Mouse (Mus musculus) gastrocnemius, postnatal 4 days (tissue): ENCODE measurements at regions not wholly inside any gene's neighbourhood (a gene's known extent, or its start where the extent isn't known, plus 50 kb on each side); places are given as distances from the start of the nearest gene placed in this dataset.
"Not testable (repeated sequence)": the region's sequence is repeated elsewhere in the genome, so short reads cannot be mapped to it uniquely, and the experiment has no call there.

Experiments used
- DNase-seq, 2 experiments: peaks; one replicate each; pipeline ENCODE4 v3.0.0; 2021 to 2022; ENCODE audit warnings: low spot score in 2 of 2, mixed read lengths in 2 of 2

- no peak for DNase-seq
These were observed 73.4 kb upstream of the Rad23b start for GRCm38 (mm10) chr4:55276300-55276952.

- DNase-seq = not testable (repeated sequence)
These were observed 70.5 kb upstream of the Rad23b start for GRCm38 (mm10) chr4:55279351-55279750.

- no peak for DNase-seq
These were observed 69.1 kb upstream of the Rad23b start for GRCm38 (mm10) chr4:55280706-55281105.

GRCm38 (mm10) chr4:55281486-55282096, 68.3 kb upstream of the Rad23b start:
- DNase-seq = no peak

- no peak for DNase-seq
These were observed 67.4 kb upstream of the Rad23b start for GRCm38 (mm10) chr4:55282474-55282873.

- no peak for DNase-seq
These were observed 65.1 kb upstream of the Rad23b start for GRCm38 (mm10) chr4:55284722-55285225.

GRCm38 (mm10) chr4:55285641-55286040, 64.2 kb upstream of the Rad23b start:
- DNase-seq = peak in 1 of 2 experiments; percentile 24

- no peak for DNase-seq
These were observed 61.4 kb upstream of the Rad23b start for GRCm38 (mm10) chr4:55288456-55288855.

GRCm38 (mm10) chr4:55292277-55292676, 57.6 kb upstream of the Rad23b start:
- DNase-seq = no peak

- no peak for DNase-seq
These were observed 57.1 kb upstream of the Rad23b start for GRCm38 (mm10) chr4:55292701-55293100.

GRCm38 (mm10) chr4:55293347-55294079, 56.3 kb upstream of the Rad23b start:
- DNase-seq = no peak

- peak in 1 of 2 experiments; percentile 35 for DNase-seq
These were observed 55.6 kb upstream of the Rad23b start for GRCm38 (mm10) chr4:55294255-55294687.

GRCm38 (mm10) chr4:55297841-55298240, 52.0 kb upstream of the Rad23b start:
- no peak for DNase-seq
